Comparison of ENCODE assay signal across 36 mouse cellular contexts in genomic region chr9:121975321-121975720, GRCm38 (mm10). TPM values are rescaled to one million over a fixed set of nuclear protein-coding genes. Genes with fewer than 3 reads are reported as not detected.
A peak's percentile ranks its signal among the peaks of the same experiment; 100 is the strongest.
DNase-seq lines count a peak whose midpoint lies in the region; ATAC-seq and TF ChIP-seq lines count a peak whose summit lies in the region.
"Had no signal": no experiment of that assay in that cellular context is flagged by ENCODE, and none has a peak within 500 bp of the region (broad histone marks: within the 10 kb centered on the region; RNA-seq: fewer than 3 reads in every experiment).

No protein-coding gene starts in this region.

- no peaks in the 10 kb centered on the region for H3K4me1 ChIP-seq in forebrain, embryonic 14.5 days (ENCODE audit: control insufficient read depth, insufficient read depth, low read length)
- H3K4me1 ChIP-seq: liver, embryonic 12.5 days; stomach, embryonic 15.5 days had no signal

- no peak for TF ChIP-seq CTCF in layer of hippocampus, adult 2 months (conservative IDR thresholded peaks at IDR 0.05)

- no peaks in the 10 kb centered on the region for H3K9me3 ChIP-seq in forebrain, embryonic 14.5 days (replicated peaks; ENCODE audit: control insufficient read depth, low read length)
- H3K9me3 ChIP-seq: embryonic facial prominence, embryonic 12.5 days; forebrain, embryonic 15.5 days; hindbrain, embryonic 10.5 days; limb, embryonic 13.5 days; liver, embryonic 12.5 days; neural tube, embryonic 15.5 days; stomach, embryonic 15.5 days had no signal

- H3K4me2 ChIP-seq in forebrain, embryonic 14.5 days (ENCODE audit: low read length) = no peak overlapping the region
- H3K4me2 ChIP-seq: embryonic facial prominence, embryonic 12.5 days; forebrain, embryonic 15.5 days; limb, embryonic 13.5 days; liver, embryonic 12.5 days; neural tube, embryonic 15.5 days; stomach, embryonic 15.5 days had no signal

- H3K27ac ChIP-seq in layer of hippocampus, adult 2 months = peak overlapping the region; percentile 85; the same call in 1 of the 2 replicates
- H3K27ac ChIP-seq in forebrain, embryonic 14.5 days (ENCODE audit: low read depth, low read length) = no peak overlapping the region
- H3K27ac ChIP-seq: embryonic facial prominence, embryonic 12.5 days; forebrain, embryonic 15.5 days; hindbrain, embryonic 10.5 days; left cerebral cortex, adult 2 months; limb, embryonic 13.5 days; liver, embryonic 12.5 days; macrophage; neural tube, embryonic 15.5 days; stomach, embryonic 15.5 days had no signal

- no peaks in the 10 kb centered on the region for H3K36me3 ChIP-seq in forebrain, embryonic 14.5 days (ENCODE audit: control insufficient read depth, insufficient read depth, low read length)
- H3K36me3 ChIP-seq: embryonic facial prominence, embryonic 12.5 days; forebrain, embryonic 15.5 days; hindbrain, embryonic 10.5 days; liver, embryonic 12.5 days; neural tube, embryonic 15.5 days; stomach, embryonic 15.5 days had no signal

- H3K27me3 ChIP-seq in forebrain, embryonic 14.5 days (replicated peaks; ENCODE audit: control insufficient read depth, insufficient read depth, low read length) = no peaks in the 10 kb centered on the region
- H3K27me3 ChIP-seq: embryonic facial prominence, embryonic 12.5 days; forebrain, embryonic 15.5 days; limb, embryonic 13.5 days; liver, embryonic 12.5 days; neural tube, embryonic 15.5 days; stomach, embryonic 15.5 days had no signal

- ATAC-seq in forebrain, embryonic 14.5 days = no peak
- ATAC-seq: CD4-positive, CD25-positive, alpha-beta regulatory T cell, adult 4 months; forebrain, embryonic 15.5 days; intestine, postnatal 0 days; liver, embryonic 12.5 days; liver, postnatal 0 days had no signal

- 72% methylated on average over 2 of the region's 2 CpGs for WGBS in forebrain, embryonic 14.5 days

- H3K4me3 ChIP-seq in layer of hippocampus, adult 2 months = no peak overlapping the region
- no peak overlapping the region for H3K4me3 ChIP-seq in forebrain, embryonic 14.5 days (ENCODE audit: low read depth, low read length)
- H3K4me3 ChIP-seq: embryonic facial prominence, embryonic 12.5 days; forebrain, embryonic 15.5 days; hindbrain, embryonic 10.5 days; left cerebral cortex, adult 2 months; limb, embryonic 13.5 days; liver, embryonic 12.5 days; neural tube, embryonic 15.5 days; stomach, embryonic 15.5 days had no signal

- no peak overlapping the region for H3K9ac ChIP-seq in forebrain, embryonic 14.5 days (ENCODE audit: low read length)
- H3K9ac ChIP-seq: embryonic facial prominence, embryonic 12.5 days; forebrain, embryonic 15.5 days; limb, embryonic 13.5 days; liver, embryonic 12.5 days; liver, postnatal 0 days; neural tube, embryonic 15.5 days; stomach, embryonic 15.5 days had no signal

- DNase-seq in adrenal gland, postnatal 14 days = peak; percentile 45
- DNase-seq in adrenal gland, postnatal 4 days (ENCODE audit: low spot score in 2 of 2) = no peak
- no peak for DNase-seq in layer of hippocampus, adult 2 months (ENCODE audit: low spot score in 2 of 2)
- no peak for DNase-seq in layer of hippocampus, adult 18-20 months (ENCODE audit: low spot score in 2 of 2)
- peak; percentile 43 for DNase-seq in MN1 (ENCODE audit: low spot score)
- DNase-seq in R1 (ENCODE audit: low read depth, low spot score) = peak; percentile 14
- no peak for DNase-seq in forebrain, embryonic 14.5 days (ENCODE audit: low spot score)
- DNase-seq: cerebellum, adult 11-12 months; cerebellum, adult 9-11 months; embryo, embryonic 11 days; heart, postnatal 14 days; kidney, adult 9 months; kidney, postnatal 10 days; liver, postnatal 0 days; lung, postnatal 10 days; midbrain, embryonic 14.5 days; right cerebral cortex, postnatal 25 days had no signal

RNA-seq across cellular contexts. Expression of gene Pomgnt2, which starts 21.6 kb away (rescaled TPM):
- total RNA-seq in adrenal gland, postnatal 14 days (2021) = 12.6 and 15.7 TPM in 2 replicates
- total RNA-seq in adrenal gland, postnatal 4 days (2021) = 10 to 100 TPM; 15.6 to 19.9 TPM
- 10 to 100 TPM; 41.4 to 41.7 TPM for total RNA-seq in layer of hippocampus, adult 2 months (2021)
- 10 to 100 TPM; 45.4 to 45.5 TPM for total RNA-seq in layer of hippocampus, adult 18-20 months (2021)
- polyA plus RNA-seq in forebrain, embryonic 14.5 days (2014; fragmentation: Nextera tagmentation; extraction: Ambion mirVana) = 16.1 and 22.0 TPM in 2 replicates
- polyA plus RNA-seq: CD4-positive, CD25-positive, alpha-beta regulatory T cell, adult 4 months had no signal

RNA-seq across cellular contexts. Expression of gene Fam198a, which starts 24.5 kb away (rescaled TPM):
- 2.1 and 2.5 TPM in 2 replicates for total RNA-seq in adrenal gland, postnatal 14 days (2021)
- 1 to 10 TPM; 6.8 to 8.4 TPM for total RNA-seq in adrenal gland, postnatal 4 days (2021)
- 1 to 10 TPM; 6.7 to 9.1 TPM for total RNA-seq in layer of hippocampus, adult 2 months (2021)
- total RNA-seq in layer of hippocampus, adult 18-20 months (2021) = 1 to 10 TPM; 6.7 to 7.2 TPM
- 0.89 and 1.3 TPM in 2 replicates for polyA plus RNA-seq in forebrain, embryonic 14.5 days (2014; fragmentation: Nextera tagmentation; extraction: Ambion mirVana)
- polyA plus RNA-seq: macrophage had no signal

RNA-seq across cellular contexts. Expression of gene Cyp8b1, which starts 59.2 kb away (rescaled TPM):
- 1.6 and 10.7 TPM in 2 replicates for total RNA-seq in adrenal gland, postnatal 14 days (2021)
- 10 to 100 TPM in 1 of 2 experiments, under 1 TPM in 1; 0.92 to 12.2 TPM for total RNA-seq in adrenal gland, postnatal 4 days (2021)
- total RNA-seq in layer of hippocampus, adult 2 months (2021) = not detected
- total RNA-seq in layer of hippocampus, adult 18-20 months (2021) = not detected
- polyA plus RNA-seq in forebrain, embryonic 14.5 days (2014; fragmentation: Nextera tagmentation; extraction: Ambion mirVana) = not detected in 2 replicates
- total RNA-seq: gastrocnemius, adult 18-20 months; heart, adult 8-10 months; layer of hippocampus, postnatal 10 days; left cerebral cortex, adult 2 months; left cerebral cortex, postnatal 25 days; megakaryocyte-erythroid progenitor cell, adult 5-6 weeks had no signal
- polyA plus RNA-seq: CD4-positive, CD25-positive, alpha-beta regulatory T cell, adult 4 months; embryonic facial prominence, embryonic 12.5 days; forebrain, embryonic 15.5 days; frontal cortex, adult 2 months; heart, embryonic 14.5 days; hindbrain, embryonic 10.5 days; hindbrain, embryonic 16.5 days; limb, embryonic 13.5 days; macrophage; midbrain, embryonic 14.5 days; neural tube, embryonic 15.5 days had no signal

Comparison
In these comparisons a context has a peak if more than half of its experiments do, and no peak if none do; other contexts are left out.
1. DNase-seq: peak in adrenal gland, postnatal 14 days (single experiment), MN1 (single experiment) and R1 (single experiment); none in adrenal gland, postnatal 4 days (0 of 2), layer of hippocampus, adult 2 months (0 of 2), layer of hippocampus, adult 18-20 months (0 of 2) and forebrain, embryonic 14.5 days (single experiment).